Mouse (Mus musculus): ENCODE results near the gene Ubxn2a.

Ubxn2a gene

GRCm38 (mm10) chr12:4878296-4878783 lies 29.2 kb downstream of the Ubxn2a start:
- DNase-seq = no peak

DNA sequence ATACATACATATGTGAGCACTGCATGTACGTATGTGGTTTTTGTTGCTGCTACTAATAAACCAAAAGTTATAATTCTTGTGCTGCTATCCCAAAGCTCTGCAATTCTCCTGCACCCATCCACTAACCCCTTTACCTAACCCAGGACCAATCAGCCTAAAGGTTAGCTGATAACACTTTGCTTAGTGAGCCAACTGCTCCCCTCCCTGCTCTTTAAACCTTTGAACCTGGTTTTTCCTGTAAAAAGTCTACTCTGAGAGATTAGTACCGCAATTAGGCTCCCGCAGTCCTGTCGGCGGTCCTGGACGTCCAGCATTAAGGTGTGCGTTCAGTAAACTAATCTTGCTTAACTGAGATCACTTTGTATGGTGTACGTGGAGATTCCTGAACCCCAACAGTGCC lies 31.9 kb downstream of the Ubxn2a start:
- DNase-seq = no peak

- DNase-seq = peak; percentile 54 to 66
These were observed 33.2 kb downstream of the Ubxn2a start, which contains the start of gene Mfsd2b for GRCm38 (mm10) chr12:4874161-4874927. Mfsd2b (minus strand) TSS chr12:4874359.

DNA sequence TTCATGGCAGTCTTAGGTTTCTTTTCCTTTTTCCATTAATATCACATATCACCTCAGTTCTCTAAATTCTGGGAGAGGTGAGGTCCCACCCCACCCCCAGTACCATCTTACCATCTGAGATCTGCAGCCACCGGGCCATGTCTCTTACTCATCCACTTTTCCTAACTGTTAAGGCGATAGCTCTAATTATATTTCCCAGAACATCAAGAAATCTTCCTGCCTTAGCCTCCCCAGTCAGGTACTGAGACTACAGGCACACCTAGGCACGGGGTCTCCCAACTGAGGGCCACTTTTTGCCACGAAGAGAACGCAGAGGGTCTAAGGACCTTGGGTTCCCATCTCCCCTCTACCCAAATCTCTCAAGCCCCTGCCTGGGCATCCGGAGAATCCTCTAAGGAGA lies 34.0 kb downstream of the Ubxn2a start:
- DNase-seq = no peak

GRCm38 (mm10) chr12:4872983-4873477 lies 34.5 kb downstream of the Ubxn2a start:
- DNase-seq = no peak

DNA sequence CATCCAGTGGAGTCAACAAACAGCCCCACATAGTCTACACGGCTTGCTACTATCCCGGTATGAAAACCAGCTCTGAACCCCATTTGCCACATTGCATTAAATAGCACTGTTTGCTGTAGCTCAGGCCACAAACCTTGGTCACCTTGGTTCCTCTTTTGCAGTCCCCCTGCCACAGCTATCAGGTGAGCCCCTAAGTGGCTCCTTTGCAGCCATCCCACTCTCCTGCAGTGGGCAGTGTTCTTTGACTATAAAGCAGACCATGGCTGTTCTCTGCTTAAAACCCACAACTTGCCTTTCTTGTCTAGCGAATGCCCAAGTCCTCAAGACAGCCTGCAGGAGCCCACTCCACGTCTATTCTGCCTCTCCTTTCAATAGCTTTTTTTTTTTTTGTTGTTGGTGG lies 35.2 kb downstream of the Ubxn2a start:
- DNase-seq = no peak

GRCm38 (mm10) chr12:4871260-4871659 lies 36.2 kb downstream of the Ubxn2a start:
- no peak for DNase-seq

GRCm38 (mm10) chr12:4868924-4869323 lies 38.6 kb downstream of the Ubxn2a start:
- DNase-seq = no peak

GRCm38 (mm10) chr12:4864338-4864690 lies 43.2 kb downstream of the Ubxn2a start:
- no peak for DNase-seq

DNA sequence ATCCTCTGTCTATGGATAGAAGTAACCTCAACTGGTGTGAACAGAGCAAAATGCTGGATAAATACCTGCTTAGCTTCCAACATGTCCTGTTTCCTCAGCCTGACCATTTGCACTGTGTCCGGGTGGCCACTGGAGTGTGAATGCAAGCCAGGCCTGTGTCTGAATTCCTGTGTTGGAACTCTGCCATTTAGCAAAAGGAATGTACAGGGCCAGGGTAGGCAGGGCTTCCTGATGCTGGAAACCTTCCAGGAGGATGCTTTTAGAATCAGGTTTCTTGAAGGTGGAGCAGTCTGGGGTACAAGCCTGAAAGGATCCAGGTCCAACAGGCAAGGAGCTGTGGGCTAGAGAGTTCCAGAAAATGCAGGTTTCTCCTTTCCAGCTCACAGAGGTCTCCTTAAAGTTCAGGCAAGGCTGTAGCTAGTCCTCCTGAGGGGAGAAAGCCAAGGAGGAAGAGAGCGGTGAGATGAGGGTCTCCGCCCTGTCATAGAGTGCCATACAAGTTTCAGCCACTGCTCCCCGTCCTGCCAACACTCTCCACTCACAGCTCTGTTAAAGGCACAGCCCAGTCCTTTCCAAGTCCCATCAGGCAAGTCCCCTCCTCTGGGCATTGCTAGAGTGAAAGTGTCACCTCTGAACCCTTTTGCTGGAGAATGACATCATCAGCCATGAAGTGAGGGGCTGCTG lies 43.7 kb downstream of the Ubxn2a start:
- no peak for DNase-seq

- DNase-seq = no peak
These were observed 44.8 kb downstream of the Ubxn2a start for GRCm38 (mm10) chr12:4862672-4863071.

DNA sequence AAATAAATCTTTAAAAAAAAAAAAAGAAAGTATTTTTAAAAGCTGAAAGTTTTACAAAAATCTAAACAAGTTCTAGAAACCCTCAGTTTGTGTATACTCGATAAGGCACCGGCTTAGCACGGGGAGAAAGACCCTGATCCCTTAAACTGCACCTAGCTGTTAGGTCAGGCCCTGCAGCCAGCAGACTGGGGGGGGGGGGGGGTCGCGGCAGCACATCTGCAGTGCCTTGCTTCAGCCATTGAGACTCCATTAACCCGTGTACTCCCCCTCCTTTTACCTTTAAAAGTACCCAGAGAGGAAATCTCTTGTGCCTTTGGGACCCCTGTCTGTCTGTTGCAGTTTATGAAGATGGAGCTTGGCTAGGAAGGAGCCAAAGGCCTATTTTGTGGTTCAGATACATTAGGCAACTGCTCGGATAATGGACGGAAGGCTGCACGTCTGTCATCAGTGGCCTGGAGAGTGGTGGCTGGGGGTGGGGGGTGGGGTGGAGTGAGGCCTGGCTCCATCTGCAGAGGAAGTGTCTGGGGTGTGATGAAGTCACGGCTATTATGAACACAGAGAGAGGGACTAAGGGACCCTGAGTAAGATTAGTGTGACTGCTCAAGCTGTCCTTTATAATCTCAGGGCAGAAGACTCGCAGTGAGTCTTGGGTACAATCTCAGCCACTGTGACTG lies 48.1 kb downstream of the Ubxn2a start:
- DNase-seq = no peak

DNA sequence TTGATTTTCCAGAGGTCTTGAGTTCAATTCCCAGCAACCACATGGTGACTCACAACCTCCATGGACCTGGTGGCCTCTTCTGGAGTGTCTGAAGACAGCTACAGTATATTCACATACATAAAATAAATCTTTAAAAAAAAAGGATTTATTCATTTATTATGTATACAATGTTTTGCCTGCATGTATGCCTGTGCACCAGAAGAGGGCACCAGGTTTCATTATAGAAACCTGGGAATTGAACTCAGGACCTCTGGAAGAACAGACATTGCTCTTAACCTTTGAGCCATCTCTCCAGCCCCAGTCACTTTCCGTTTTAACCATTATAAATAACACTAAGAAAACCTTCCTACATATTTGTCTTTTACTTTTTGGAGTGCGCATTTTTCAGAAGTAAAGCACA lies 50.7 kb downstream of the Ubxn2a start:
- DNase-seq = no peak

GRCm38 (mm10) chr12:4856160-4856559 lies 51.3 kb downstream of the Ubxn2a start:
- DNase-seq = no peak

- peak in 1 of 2 experiments; percentile 24 for DNase-seq
These were observed 63.8 kb downstream of the Ubxn2a start for GRCm38 (mm10) chr12:4843741-4844140.

GRCm38 (mm10) chr12:4842890-4843597 lies 64.5 kb downstream of the Ubxn2a start, which contains the start of gene Wdcp:
Wdcp (plus strand) TSS chr12:4843303.
- peak; percentile 79 to 85 for DNase-seq

- no peak for DNase-seq
These were observed 65.0 kb downstream of the Ubxn2a start for GRCm38 (mm10) chr12:4842456-4842855.

- DNase-seq = peak; percentile 30 to 38
These were observed 66.1 kb downstream of the Ubxn2a start, which contains the start of gene Fkbp1b for GRCm38 (mm10) chr12:4841392-4841887. Fkbp1b (minus strand) TSS chr12:4841591.

- no peak for DNase-seq
These were observed 66.8 kb downstream of the Ubxn2a start for GRCm38 (mm10) chr12:4840741-4841140.

GRCm38 (mm10) chr12:4840010-4840409 lies 67.5 kb downstream of the Ubxn2a start:
- no peak for DNase-seq

- no peak for DNase-seq
These were observed 70.5 kb downstream of the Ubxn2a start for GRCm38 (mm10) chr12:4836959-4837358.
